26 mouse cellular contexts compared by ENCODE assay signal in the genomic region with DNA sequence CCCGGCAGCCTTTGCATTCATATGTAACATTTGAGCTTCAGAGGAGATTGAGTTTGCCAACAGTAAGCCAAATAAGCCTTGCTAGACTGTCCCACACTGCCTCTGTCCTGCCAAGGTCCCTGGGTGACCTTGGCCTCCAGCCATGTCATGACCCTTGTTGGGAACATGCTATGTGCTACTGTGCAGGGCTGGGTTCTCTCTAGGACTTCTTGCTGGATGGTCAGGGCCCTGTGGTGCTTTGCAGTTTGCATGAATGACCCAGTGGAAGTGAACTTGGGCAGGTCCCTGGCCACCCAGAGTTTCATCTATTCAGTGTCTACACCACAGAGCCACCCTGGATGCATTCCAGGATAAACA.
DNase-seq lines count a peak whose midpoint lies in the region; ATAC-seq lines count a peak whose summit lies in the region.
"Had no signal": no experiment of that assay in that cellular context is flagged by ENCODE, and none has a peak within 500 bp of the region (broad histone marks: within the 10 kb centered on the region; RNA-seq: fewer than 3 reads in every experiment).

No protein-coding gene starts in this region.

- 35% methylated on average over 1 of the region's 1 CpGs for WGBS in limb, embryonic 15.5 days
- WGBS in intestine, embryonic 15.5 days, result 94% methylated on average over 1 of the region's 1 CpGs

- intact Hi-C loops in heart, postnatal 14 days (cut with DNase I), result no loop called here

- no peak overlapping the region for H3K9ac ChIP-seq in limb, embryonic 15.5 days
- no peak overlapping the region for H3K9ac ChIP-seq in intestine, embryonic 15.5 days
- H3K9ac ChIP-seq: embryonic facial prominence, embryonic 15.5 days; hindbrain, embryonic 13.5 days; liver, embryonic 15.5 days; lung, embryonic 15.5 days; midbrain, embryonic 15.5 days; neural tube, embryonic 15.5 days had no signal

- H3K9me3 ChIP-seq in limb, embryonic 15.5 days, result no peaks in the 10 kb centered on the region
- no peaks in the 10 kb centered on the region for H3K9me3 ChIP-seq in intestine, embryonic 15.5 days
- H3K9me3 ChIP-seq: embryonic facial prominence, embryonic 15.5 days; G1E; hindbrain, embryonic 13.5 days; liver, embryonic 15.5 days; lung, embryonic 15.5 days; midbrain, embryonic 10.5 days; midbrain, embryonic 15.5 days; neural tube, embryonic 15.5 days had no signal

- H3K36me3 ChIP-seq in limb, embryonic 15.5 days, result no peaks in the 10 kb centered on the region
- H3K36me3 ChIP-seq in intestine, embryonic 15.5 days, result no peaks in the 10 kb centered on the region
- H3K36me3 ChIP-seq: embryonic facial prominence, embryonic 15.5 days; G1E; hindbrain, embryonic 13.5 days; liver, embryonic 15.5 days; lung, embryonic 15.5 days; midbrain, embryonic 10.5 days; midbrain, embryonic 15.5 days; neural tube, embryonic 15.5 days had no signal

- peak; percentile 28 for DNase-seq in adrenal gland, postnatal 14 days
- DNase-seq in adrenal gland, postnatal 4 days (ENCODE audit: low spot score in 2 of 2), result no peak
- peak; percentile 86 for DNase-seq in heart, adult 11 months
- no peak for DNase-seq in heart, postnatal 14 days
- peak; percentile 2 for DNase-seq in right cerebral cortex, postnatal 25 days
- no peak for DNase-seq in right cerebral cortex, postnatal 36 days (ENCODE audit: low spot score in 2 of 2)
- DNase-seq: gastrocnemius, postnatal 25 days; kidney, adult 9 months; kidney, postnatal 14 days; layer of hippocampus, adult 9-11 months; retina, postnatal 1 day; right cerebral cortex, postnatal 14 days; spleen, adult 18-20 months; thymus, postnatal 4 days had no signal

- no peak for ATAC-seq in limb, embryonic 15.5 days (ENCODE audit: insufficient number of reproducible peaks, low FRiP score, low TSS enrichment, low read depth)
- no peak for ATAC-seq in intestine, embryonic 15.5 days
- ATAC-seq: forebrain, embryonic 14.5 days; intestine, postnatal 0 days; midbrain, embryonic 15.5 days had no signal

- peak overlapping the region; percentile 80 for H3K27ac ChIP-seq in limb, embryonic 15.5 days
- H3K27ac ChIP-seq in intestine, embryonic 15.5 days, result no peak overlapping the region
- H3K27ac ChIP-seq: embryonic facial prominence, embryonic 15.5 days; hindbrain, embryonic 13.5 days; liver, embryonic 15.5 days; lung, embryonic 15.5 days; midbrain, embryonic 10.5 days; midbrain, embryonic 15.5 days; neural tube, embryonic 15.5 days had no signal

- H3K4me1 ChIP-seq in limb, embryonic 15.5 days, result peaks cover 28% of the 10 kb centered on the region
- 0 out of 2 replicates have a peak, but pooled peaks cover 5% of the 10 kb centered on the region for H3K4me1 ChIP-seq in intestine, embryonic 15.5 days (replicated peaks)
- H3K4me1 ChIP-seq: hindbrain, embryonic 13.5 days; liver, embryonic 15.5 days; midbrain, embryonic 10.5 days; midbrain, embryonic 15.5 days; neural tube, embryonic 15.5 days had no signal

- no peak overlapping the region for H3K4me3 ChIP-seq in limb, embryonic 15.5 days
- no peak overlapping the region for H3K4me3 ChIP-seq in intestine, embryonic 15.5 days (replicated peaks)
- H3K4me3 ChIP-seq: embryonic facial prominence, embryonic 15.5 days; hindbrain, embryonic 13.5 days; liver, embryonic 15.5 days; lung, embryonic 15.5 days; midbrain, embryonic 10.5 days; midbrain, embryonic 15.5 days; neural tube, embryonic 15.5 days had no signal

- no peaks in the 10 kb centered on the region for H3K27me3 ChIP-seq in limb, embryonic 15.5 days
- H3K27me3 ChIP-seq in intestine, embryonic 15.5 days (replicated peaks), result no peaks in the 10 kb centered on the region
- H3K27me3 ChIP-seq: embryonic facial prominence, embryonic 15.5 days; liver, embryonic 15.5 days; lung, embryonic 15.5 days; midbrain, embryonic 15.5 days; neural tube, embryonic 15.5 days had no signal

- no peak overlapping the region for H3K4me2 ChIP-seq in limb, embryonic 15.5 days
- H3K4me2 ChIP-seq in intestine, embryonic 15.5 days (replicated peaks), result no peak overlapping the region
- H3K4me2 ChIP-seq: embryonic facial prominence, embryonic 15.5 days; hindbrain, embryonic 13.5 days; liver, embryonic 15.5 days; lung, embryonic 15.5 days; midbrain, embryonic 15.5 days; neural tube, embryonic 15.5 days had no signal

Comparison
In these comparisons a context has a peak if more than half of its experiments do, and no peak if none do; other contexts are left out.
1. DNase-seq: peak in adrenal gland, postnatal 14 days (single experiment), heart, adult 11 months (single experiment) and right cerebral cortex, postnatal 25 days (single experiment); none in adrenal gland, postnatal 4 days (0 of 2), heart, postnatal 14 days (0 of 2) and right cerebral cortex, postnatal 36 days (0 of 2).